Mouse (Mus musculus) mammary gland, adult 2 months (tissue): ENCODE measurements around the gene Rhox12. TPM values are rescaled to one million over a fixed set of nuclear protein-coding genes. Genes with fewer than 3 reads are reported as not detected.

Experiments used
- polyA plus RNA-seq: library from polyadenylated mRNA; depleted of rRNA; stranded (reverse); fragments of >200 nt; gene quantifications from 2 replicates; pipeline ENCODE4 v1.2.3, GENCODE M21; 2012; ENCODE audit warnings: low replicate concordance; rRNA removed

Gene Rhox12
- polyA plus RNA-seq, result not detected in 2 replicates

GRCm38 (mm10) chrX:38110807-38111206, at the start of gene Rhox12:
TSS of gene Rhox12 (minus strand) at chrX:38110907.

GRCm38 (mm10) chrX:38120982-38121381, 10.3 kb upstream of the Rhox12 start, which contains the start of gene Rhox13:
TSS of gene Rhox13 (plus strand) at chrX:38121219.

GRCm38 (mm10) chrX:38085041-38085440, 25.7 kb downstream of the Rhox12 start, which contains the start of gene Rhox11:
TSS of gene Rhox11 (minus strand) at chrX:38085141.

GRCm38 (mm10) chrX:38066175-38066574, 44.5 kb downstream of the Rhox12 start, which contains the start of gene Rhox10:
TSS of gene Rhox10 (plus strand) at chrX:38066475.

Other genes starting within 250 kb of the Rhox12 start
- gene Rhox8, start 232.0 kb downstream of the Rhox12 start, polyA plus RNA-seq, result not detected in 2 replicates
- not detected in 2 replicates for gene Rhox7b, start 213.7 kb downstream of the Rhox12 start, polyA plus RNA-seq
- not detected in 2 replicates for gene Rhox9, start 209.1 kb downstream of the Rhox12 start, polyA plus RNA-seq
- gene Btg1-ps1, start 92.1 kb downstream of the Rhox12 start, polyA plus RNA-seq, result not detected in 2 replicates
- gene Btg1-ps2, start 67.8 kb downstream of the Rhox12 start, polyA plus RNA-seq, result not detected in 2 replicates
- gene Rhox10, start 44.4 kb downstream of the Rhox12 start, polyA plus RNA-seq, result not detected in 2 replicates
- gene Rhox11, start 25.8 kb downstream of the Rhox12 start, polyA plus RNA-seq, result not detected in 2 replicates
- not detected in 2 replicates for gene Rhox13, start 10.3 kb upstream of the Rhox12 start, polyA plus RNA-seq
- gene Zbtb33, start 78.9 kb upstream of the Rhox12 start, polyA plus RNA-seq, result 3.1 and 5.7 TPM in 2 replicates
- 0.92 and 1.3 TPM in 2 replicates for gene Tmem255a, start 141.5 kb upstream of the Rhox12 start, polyA plus RNA-seq
- 0.37 TPM in 1 of 2 replicates, not detected in the other for gene Atp1b4, start 205.3 kb upstream of the Rhox12 start, polyA plus RNA-seq